Mouse (Mus musculus) hindbrain, postnatal 0 days (tissue): ENCODE measurements at regions not wholly inside any gene's neighbourhood (a gene's known extent, or its start where the extent isn't known, plus 50 kb on each side); places are given as distances from the start of the nearest gene placed in this dataset.

Experiments
- ATAC-seq: fragments of 200-750 bp; cut with Nextera tagmentation; 2 replicates; pipeline ENCODE4 v1.8.0; 2017; ENCODE audit warnings: mild to moderate bottlenecking, moderate TSS enrichment, moderate library complexity
- DNase-seq: peaks from one replicate; pipeline ENCODE4 v3.0.0-alpha.2; 2015; ENCODE audit warnings: low spot score
- H3K27ac ChIP-seq: fragments of 300-500 bp; sonication (generic); 2 replicates; pipeline ENCODE4 v1.5.1; 2014; ENCODE audit warnings: mild to moderate bottlenecking
- H3K27me3 ChIP-seq: fragments of 300-500 bp; sonication (generic); 2 replicates; pipeline ENCODE4 v1.6.1; 2014; ENCODE audit warnings: low read length, mixed read lengths; ENCODE audit not compliant: insufficient read depth
- H3K36me3 ChIP-seq: fragments of 300-500 bp; sonication (generic); 2 replicates; pipeline ENCODE4 v1.6.1; 2014; ENCODE audit warnings: low read length, mixed read lengths; ENCODE audit not compliant: insufficient read depth
- H3K4me1 ChIP-seq: fragments of 300-500 bp; sonication (generic); 2 replicates; pipeline ENCODE4 v1.6.1; 2014; ENCODE audit warnings: antibody characterized with exemption, low read length, mixed read lengths; ENCODE audit not compliant: insufficient read depth
- H3K4me2 ChIP-seq: fragments of 300-500 bp; sonication (generic); 2 replicates; pipeline ENCODE4 v1.6.1; 2014; ENCODE audit warnings: low read depth, mild to moderate bottlenecking, low read length, moderate library complexity, mixed read lengths
- H3K4me3 ChIP-seq: fragments of 300-500 bp; sonication (generic); 2 replicates; pipeline ENCODE4 v1.5.1; 2014; ENCODE audit warnings: low read length
- H3K9ac ChIP-seq: fragments of 300-500 bp; sonication (generic); replicated peaks from 2 replicates; pipeline ENCODE4 v1.6.1; 2014; ENCODE audit warnings: mild to moderate bottlenecking, low read length, moderate library complexity, mixed read lengths
- H3K9me3 ChIP-seq: fragments of 300-500 bp; sonication (generic); 2 replicates; pipeline ENCODE4 v1.6.1; 2016; ENCODE audit warnings: low read length, mixed read lengths
- CTCF ChIP-seq: IDR thresholded peaks from 2 replicates; pipeline ENCODE4 v1.5.1; 2016; ENCODE audit warnings: antibody characterized with exemption, control low read depth, low read depth
- WGBS: fragments of 180-500 bp; shearing (Covaris S2); extraction: QIAGEN DNeasy Blood & Tissue Kit; methylation state at CpG from one replicate; pipeline ENCODE4 v1.1.7; 2014; 5-methylcytosine and 5-hydroxymethylcytosine counted together

GRCm38 (mm10) chr4:47707966-47708365 lies 233.5 kb downstream of the Sec61b start:
- Histone ChIP-seq H3K36me3 (no peaks in the 10 kb centered on the region), H3K4me3 (no peak overlapping the region), H3K4me2 (no peak overlapping the region), H3K27ac (no peak overlapping the region), H3K27me3 (no peaks in the 10 kb centered on the region), H3K9ac (no peak overlapping the region), H3K4me1 (0 out of 2 replicates have a peak, but pooled peaks cover 3% of the 10 kb centered on the region), H3K9me3 (no peaks in the 10 kb centered on the region)
- ATAC-seq (no peak), DNase-seq (peak; percentile 49)
- TF ChIP-seq CTCF: no peak

- no peaks in the 10 kb centered on the region for H3K4me1 ChIP-seq
- ATAC-seq (peak; percentile 67), DNase-seq (peak; percentile 66)
- 45% methylated on average over 7 of the region's 7 CpGs for WGBS
- H3K4me2 ChIP-seq: no peak overlapping the region
- H3K4me3 ChIP-seq: no peak overlapping the region
- no peaks in the 10 kb centered on the region for H3K27me3 ChIP-seq
- TF ChIP-seq CTCF: no peak
- H3K9ac ChIP-seq: no peak overlapping the region
- no peak overlapping the region for H3K27ac ChIP-seq
- H3K9me3 ChIP-seq: no peaks in the 10 kb centered on the region
- no peaks in the 10 kb centered on the region for H3K36me3 ChIP-seq
Observed at GRCm38 (mm10) chr4:47713387-47713786, 238.9 kb downstream of the Sec61b start.

GRCm38 (mm10) chr4:47724331-47725004 lies 250.0 kb downstream of the Sec61b start:
- H3K9me3 ChIP-seq: 0 out of 2 replicates have a peak, but pooled peaks cover 5% of the 10 kb centered on the region
- DNase-seq: no peak
- no peak overlapping the region for H3K9ac ChIP-seq
- no peaks in the 10 kb centered on the region for H3K36me3 ChIP-seq
- H3K4me1 ChIP-seq: peaks cover 8% of the 10 kb centered on the region; the same call in 1 of the 2 replicates
- no peaks in the 10 kb centered on the region for H3K27me3 ChIP-seq
- no peak overlapping the region for H3K4me3 ChIP-seq
- no peak overlapping the region for H3K4me2 ChIP-seq
- 24% methylated on average over 8 of the region's 8 CpGs for WGBS
- no peak for ATAC-seq
- H3K27ac ChIP-seq: no peak overlapping the region
- TF ChIP-seq CTCF: no peak

- Histone ChIP-seq H3K27me3 (no peaks in the 10 kb centered on the region), H3K27ac (no peak overlapping the region), H3K4me3 (no peak overlapping the region), H3K36me3 (no peaks in the 10 kb centered on the region), H3K9ac (no peak overlapping the region), H3K9me3 (0 out of 2 replicates have a peak, but pooled peaks cover under 1% of the 10 kb centered on the region), H3K4me2 (no peak overlapping the region), H3K4me1 (peaks cover 8% of the 10 kb centered on the region; the same call in 1 of the 2 replicates)
- no peak for TF ChIP-seq CTCF
- WGBS: 26% methylated on average over 3 of the region's 3 CpGs
- no peak for DNase-seq
- no peak for ATAC-seq
Observed at GRCm38 (mm10) chr4:47725005-47725340, 250.5 kb downstream of the Sec61b start.

GRCm38 (mm10) chr4:47746498-47747190 lies 272.2 kb downstream of the Sec61b start:
- Histone ChIP-seq H3K4me1 (no peaks in the 10 kb centered on the region), H3K4me2 (no peak overlapping the region), H3K36me3 (no peaks in the 10 kb centered on the region), H3K9me3 (no peaks in the 10 kb centered on the region), H3K4me3 (no peak overlapping the region), H3K9ac (no peak overlapping the region), H3K27ac (no peak overlapping the region), H3K27me3 (no peaks in the 10 kb centered on the region)
- DNase-seq (no peak), ATAC-seq (no peak)
- WGBS: 83% methylated on average over 8 of the region's 8 CpGs
- no peak for TF ChIP-seq CTCF

- Histone ChIP-seq H3K9me3 (no peaks in the 10 kb centered on the region), H3K36me3 (no peaks in the 10 kb centered on the region), H3K4me1 (no peaks in the 10 kb centered on the region; the same call in 1 of the 2 replicates), H3K27me3 (no peaks in the 10 kb centered on the region), H3K27ac (peak overlapping the region; percentile 49), H3K9ac (no peak overlapping the region), H3K4me2 (no peak overlapping the region), H3K4me3 (no peak overlapping the region)
- WGBS: 19% methylated on average over 6 of the region's 6 CpGs
- peak; percentile 95 for ATAC-seq
- TF ChIP-seq CTCF: no peak
- peak; percentile 71 for DNase-seq
Observed at GRCm38 (mm10) chr4:47772230-47772920, 272.6 kb upstream of the Nr4a3 start.
